Mouse (Mus musculus): ENCODE data around the gene Slco3a1.

GRCm38 (mm10) chr7:74555416-74555815 lies 836 bp upstream of the Slco3a1 start:
- peak; percentile 19; the same call in 1 of the 2 replicates for TF ChIP-seq CTCF (IDR thresholded peaks at IDR 0.05; ENCODE audit: borderline replicate concordance, insufficient read depth, low read length)
- no peak for TF ChIP-seq POLR2A (IDR thresholded peaks at IDR 0.05; ENCODE audit: low read depth, low read length)
